Mouse (Mus musculus): Measurements from ENCODE around the gene Col1a1. TPM values are rescaled to one million over a fixed set of nuclear protein-coding genes. Genes with fewer than 3 reads are reported as not detected.

The Col1a1 gene
- polyA plus RNA-seq, 1 experiment, result 2.3 TPM

GRCm38 (mm10) chr11:94994208-94994814 lies 58.3 kb downstream of the Col1a1 start:
- H3K4me3 ChIP-seq (ENCODE audit: insufficient read depth, poor library complexity, severe bottlenecking), result no peak overlapping the region

GRCm38 (mm10) chr11:94994947-94995772 lies 59.1 kb downstream of the Col1a1 start:
- H3K79me3 ChIP-seq (ENCODE audit: low read depth), result peaks cover 41% of the 10 kb centered on the region
- H3K36me3 ChIP-seq (ENCODE audit: control insufficient read depth, insufficient read depth), result peaks cover 46% of the 10 kb centered on the region
- no peak for TF ChIP-seq MYOG (IDR thresholded peaks at IDR 0.05; ENCODE audit: control insufficient read depth, extremely low read depth, insufficient read length)
- no peak for TF ChIP-seq MYOD1 (IDR thresholded peaks at IDR 0.05; ENCODE audit: control insufficient read depth, insufficient read length, low read depth)
- TF ChIP-seq CEBPB (IDR thresholded peaks at IDR 0.05; ENCODE audit: low read depth), result no peak
- TF ChIP-seq FOSL1 (IDR thresholded peaks at IDR 0.05; ENCODE audit: insufficient read depth, low read length, poor library complexity, severe bottlenecking), result no peak
- TF ChIP-seq USF1 (IDR thresholded peaks at IDR 0.05; ENCODE audit: low read depth), result no peak
- TF ChIP-seq CTCF (IDR thresholded peaks at IDR 0.05; ENCODE audit: control insufficient read depth, insufficient read depth, insufficient read length), result no peak
- TF ChIP-seq MAX (IDR thresholded peaks at IDR 0.05), result no peak
- H3K4me3 ChIP-seq (ENCODE audit: insufficient read depth, poor library complexity, severe bottlenecking), result no peak overlapping the region
- H3ac ChIP-seq (ENCODE audit: control insufficient read depth, insufficient read length, low read depth), result no peak overlapping the region
- H3K79me2 ChIP-seq (ENCODE audit: control insufficient read depth, insufficient read depth), result peaks cover 62% of the 10 kb centered on the region
- no peaks in the 10 kb centered on the region for H3K27me3 ChIP-seq (ENCODE audit: control insufficient read depth, insufficient read depth, insufficient read length)

More at GRCm38 (mm10) chr11:94994208-94994814, 58.3 kb downstream of the Col1a1 start:
- Histone ChIP-seq H3K79me2 (ENCODE audit: control insufficient read depth, insufficient read depth) (peaks cover 62% of the 10 kb centered on the region), H3ac (ENCODE audit: control insufficient read depth, insufficient read length, low read depth) (no peak overlapping the region), H3K27me3 (ENCODE audit: control insufficient read depth, insufficient read depth, insufficient read length) (no peaks in the 10 kb centered on the region), H3K79me3 (ENCODE audit: low read depth) (peaks cover 41% of the 10 kb centered on the region), H3K36me3 (ENCODE audit: control insufficient read depth, insufficient read depth) (peaks cover 46% of the 10 kb centered on the region)
- TF ChIP-seq CEBPB (IDR thresholded peaks at IDR 0.05; ENCODE audit: low read depth) (no peak), MYOG (IDR thresholded peaks at IDR 0.05; ENCODE audit: control insufficient read depth, extremely low read depth, insufficient read length) (no peak), MAX (IDR thresholded peaks at IDR 0.05) (no peak), FOSL1 (IDR thresholded peaks at IDR 0.05; ENCODE audit: insufficient read depth, low read length, poor library complexity, severe bottlenecking) (no peak), CTCF (IDR thresholded peaks at IDR 0.05; ENCODE audit: control insufficient read depth, insufficient read depth, insufficient read length) (no peak), MYOD1 (IDR thresholded peaks at IDR 0.05; ENCODE audit: control insufficient read depth, insufficient read length, low read depth) (no peak)

DNA sequence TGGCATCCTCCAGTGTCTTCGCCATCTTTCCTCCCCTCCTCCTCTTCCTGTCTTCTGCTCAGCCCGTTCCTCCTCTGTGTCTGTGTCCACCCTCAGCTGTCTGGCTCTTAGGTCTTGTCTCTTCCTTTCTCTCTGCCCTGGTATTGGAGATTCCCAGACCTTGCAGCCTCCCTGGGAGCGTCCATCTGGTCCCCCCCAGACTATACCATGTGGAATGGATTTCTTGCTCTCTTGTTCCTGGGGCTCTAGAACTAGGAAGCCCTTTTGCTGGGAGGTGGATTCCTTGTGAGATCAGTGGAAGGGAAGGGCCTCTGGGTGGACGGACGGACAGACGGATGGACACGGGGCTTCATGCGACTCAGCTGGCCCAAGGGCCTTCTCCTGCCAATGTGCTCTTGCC lies 60.1 kb downstream of the Col1a1 start:
- no peak overlapping the region for H3K4me3 ChIP-seq (ENCODE audit: insufficient read depth, poor library complexity, severe bottlenecking)
- peaks cover 59% of the 10 kb centered on the region for H3K79me2 ChIP-seq (ENCODE audit: control insufficient read depth, insufficient read depth)
- H3K27me3 ChIP-seq (ENCODE audit: control insufficient read depth, insufficient read depth, insufficient read length), result no peaks in the 10 kb centered on the region
- H3ac ChIP-seq (ENCODE audit: control insufficient read depth, insufficient read length, low read depth), result no peak overlapping the region
- peaks cover 50% of the 10 kb centered on the region for H3K36me3 ChIP-seq (ENCODE audit: control insufficient read depth, insufficient read depth)
- TF ChIP-seq CEBPB (IDR thresholded peaks at IDR 0.05; ENCODE audit: low read depth), result no peak
- no peak for TF ChIP-seq CTCF (IDR thresholded peaks at IDR 0.05; ENCODE audit: control insufficient read depth, insufficient read depth, insufficient read length)
- TF ChIP-seq MAX (IDR thresholded peaks at IDR 0.05), result no peak
- no peak for TF ChIP-seq USF1 (IDR thresholded peaks at IDR 0.05; ENCODE audit: low read depth)
- no peak for TF ChIP-seq FOSL1 (IDR thresholded peaks at IDR 0.05; ENCODE audit: insufficient read depth, low read length, poor library complexity, severe bottlenecking)
- no peak for TF ChIP-seq MYOG (IDR thresholded peaks at IDR 0.05; ENCODE audit: control insufficient read depth, extremely low read depth, insufficient read length)
- TF ChIP-seq MYOD1 (IDR thresholded peaks at IDR 0.05; ENCODE audit: control insufficient read depth, insufficient read length, low read depth), result no peak
- peaks cover 41% of the 10 kb centered on the region for H3K79me3 ChIP-seq (ENCODE audit: low read depth)

DNA sequence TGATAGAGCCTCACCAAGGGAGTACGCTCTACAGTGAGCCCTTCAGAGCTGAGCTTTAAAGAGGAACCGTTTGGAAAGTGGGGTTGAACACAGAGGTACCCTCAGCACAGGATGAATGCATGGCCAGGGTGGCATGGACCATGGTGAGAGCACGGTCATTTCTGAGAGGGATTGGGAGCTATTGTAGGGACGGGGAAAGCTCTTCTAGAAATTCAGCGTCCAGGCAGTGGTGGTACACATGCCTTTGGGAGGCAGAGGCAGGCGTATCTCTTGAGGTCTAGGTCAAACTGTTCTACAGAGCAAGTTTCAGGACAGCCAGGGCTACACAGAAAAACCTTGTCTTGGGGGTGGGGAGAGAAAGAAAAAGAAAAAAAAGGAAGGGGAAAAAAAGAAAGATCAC lies 61.0 kb downstream of the Col1a1 start:
- Histone ChIP-seq H3K79me3 (ENCODE audit: low read depth) (peaks cover 39% of the 10 kb centered on the region), H3K4me3 (ENCODE audit: insufficient read depth, poor library complexity, severe bottlenecking) (no peak overlapping the region), H3K36me3 (ENCODE audit: control insufficient read depth, insufficient read depth) (peaks cover 59% of the 10 kb centered on the region)

DNA sequence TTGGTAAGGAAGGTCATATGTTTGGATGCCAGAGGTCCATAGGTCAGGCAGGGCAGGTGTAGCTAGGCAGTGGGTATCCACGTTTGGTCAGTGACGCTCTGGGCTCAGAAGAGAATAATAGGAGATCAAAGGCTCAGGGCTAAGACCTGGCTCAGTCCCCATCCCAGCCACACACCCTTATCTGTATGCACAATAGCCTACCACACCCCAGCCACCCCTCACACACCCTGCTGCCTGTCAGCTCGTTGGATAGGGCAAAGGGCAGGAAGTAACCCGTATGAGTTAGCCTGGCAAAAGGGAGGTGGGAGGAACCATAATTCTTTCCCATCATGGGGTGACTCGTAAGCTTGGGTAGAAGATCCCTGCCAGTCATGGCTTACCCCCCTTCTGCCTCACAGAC lies 61.6 kb downstream of the Col1a1 start:
- no peak overlapping the region for H3ac ChIP-seq (ENCODE audit: control insufficient read depth, insufficient read length, low read depth)
- peaks cover 33% of the 10 kb centered on the region for H3K79me3 ChIP-seq (ENCODE audit: low read depth)
- no peaks in the 10 kb centered on the region for H3K27me3 ChIP-seq (ENCODE audit: control insufficient read depth, insufficient read depth, insufficient read length)
- no peak overlapping the region for H3K4me3 ChIP-seq (ENCODE audit: insufficient read depth, poor library complexity, severe bottlenecking)
- H3K79me2 ChIP-seq (ENCODE audit: control insufficient read depth, insufficient read depth), result peaks cover 44% of the 10 kb centered on the region
- no peak for TF ChIP-seq MAX (IDR thresholded peaks at IDR 0.05)
- TF ChIP-seq CEBPB (IDR thresholded peaks at IDR 0.05; ENCODE audit: low read depth), result no peak
- TF ChIP-seq MYOG (IDR thresholded peaks at IDR 0.05; ENCODE audit: control insufficient read depth, extremely low read depth, insufficient read length), result no peak
- no peak for TF ChIP-seq MYOD1 (IDR thresholded peaks at IDR 0.05; ENCODE audit: control insufficient read depth, insufficient read length, low read depth)
- no peak for TF ChIP-seq CTCF (IDR thresholded peaks at IDR 0.05; ENCODE audit: control insufficient read depth, insufficient read depth, insufficient read length)
- no peak for TF ChIP-seq USF1 (IDR thresholded peaks at IDR 0.05; ENCODE audit: low read depth)
- no peak for TF ChIP-seq FOSL1 (IDR thresholded peaks at IDR 0.05; ENCODE audit: insufficient read depth, low read length, poor library complexity, severe bottlenecking)
- peaks cover 63% of the 10 kb centered on the region for H3K36me3 ChIP-seq (ENCODE audit: control insufficient read depth, insufficient read depth)

More for the DNA sequence above, 61.0 kb downstream of the Col1a1 start:
- TF ChIP-seq CEBPB (IDR thresholded peaks at IDR 0.05; ENCODE audit: low read depth), result no peak
- no peak for TF ChIP-seq MYOD1 (IDR thresholded peaks at IDR 0.05; ENCODE audit: control insufficient read depth, insufficient read length, low read depth)
- no peak for TF ChIP-seq MYOG (IDR thresholded peaks at IDR 0.05; ENCODE audit: control insufficient read depth, extremely low read depth, insufficient read length)
- TF ChIP-seq USF1 (IDR thresholded peaks at IDR 0.05; ENCODE audit: low read depth), result no peak
- no peak for TF ChIP-seq CTCF (IDR thresholded peaks at IDR 0.05; ENCODE audit: control insufficient read depth, insufficient read depth, insufficient read length)
- no peak for TF ChIP-seq MAX (IDR thresholded peaks at IDR 0.05)
- Histone ChIP-seq H3K79me2 (ENCODE audit: control insufficient read depth, insufficient read depth) (peaks cover 50% of the 10 kb centered on the region), H3ac (ENCODE audit: control insufficient read depth, insufficient read length, low read depth) (no peak overlapping the region), H3K27me3 (ENCODE audit: control insufficient read depth, insufficient read depth, insufficient read length) (no peaks in the 10 kb centered on the region)

All from C2C12 (cell line).